Mouse (Mus musculus) lung, embryonic 16.5 days (tissue): ENCODE results near the gene Il12rb1. TPM values are rescaled to one million over a fixed set of nuclear protein-coding genes. Genes with fewer than 3 reads are reported as not detected.
A peak's percentile ranks its signal among the peaks of the same experiment; 100 is the strongest.

Experiments used
- ATAC-seq: fragments of 200-750 bp; cut with Nextera tagmentation; 2 replicates; pipeline ENCODE4 v1.8.0; 2017; ENCODE audit warnings: low read depth, mild to moderate bottlenecking, moderate library complexity
- H3K27ac ChIP-seq: fragments of 300-500 bp; sonication (generic); 2 replicates; pipeline ENCODE4 v1.5.1; 2014; ENCODE audit warnings: mild to moderate bottlenecking, control low read depth, low read length
- H3K27me3 ChIP-seq: fragments of 300-500 bp; sonication (generic); 2 replicates; pipeline ENCODE4 v1.6.1; 2014; ENCODE audit warnings: low read depth, low read length, mixed read lengths; ENCODE audit not compliant: control insufficient read depth, insufficient read depth
- H3K36me3 ChIP-seq: fragments of 300-500 bp; sonication (generic); 2 replicates; pipeline ENCODE4 v1.6.1; 2014; ENCODE audit warnings: low read length; ENCODE audit not compliant: control insufficient read depth, insufficient read depth
- H3K4me1 ChIP-seq: fragments of 300-500 bp; sonication (generic); replicated peaks from 2 replicates; pipeline ENCODE4 v1.6.1; 2014; ENCODE audit warnings: low read length, mixed read lengths; ENCODE audit not compliant: control insufficient read depth, insufficient read depth
- H3K4me2 ChIP-seq: fragments of 300-500 bp; sonication (generic); 2 replicates; pipeline ENCODE4 v1.6.1; 2014; ENCODE audit warnings: low read depth, low read length, control low read depth
- H3K4me3 ChIP-seq: fragments of 300-500 bp; sonication (generic); 2 replicates; pipeline ENCODE4 v1.5.1; 2014; ENCODE audit warnings: mild to moderate bottlenecking, low read length, control low read depth
- H3K9ac ChIP-seq: fragments of 300-500 bp; sonication (generic); 2 replicates; pipeline ENCODE4 v1.6.1; 2014; ENCODE audit warnings: low read length, control low read depth
- H3K9me3 ChIP-seq: fragments of 300-500 bp; sonication (generic); 2 replicates; pipeline ENCODE4 v1.6.1; 2016; ENCODE audit warnings: low read length; ENCODE audit not compliant: control insufficient read depth
- WGBS: fragments of 180-500 bp; shearing (Covaris S2); extraction: QIAGEN DNeasy Blood & Tissue Kit; methylation state at CpG from one replicate; pipeline ENCODE4 v1.1.7; 2014; 5-methylcytosine and 5-hydroxymethylcytosine counted together
- polyA plus RNA-seq: library from polyadenylated mRNA; unstranded; fragments of >200 nt; fragmentation: Nextera tagmentation; extraction: Ambion mirVana; gene quantifications from 2 replicates; pipeline ENCODE4 v1.2.1, GENCODE M21; 2015

Il12rb1 gene
- polyA plus RNA-seq, 1 experiment from 2014 or later = 0.24 TPM

- Histone ChIP-seq H3K9ac (no peak overlapping the region), H3K4me1 (0 out of 2 replicates have a peak, but pooled peaks cover 5% of the 10 kb centered on the region), H3K9me3 (no peaks in the 10 kb centered on the region), H3K36me3 (no peaks in the 10 kb centered on the region), H3K27me3 (peaks cover 16% of the 10 kb centered on the region), H3K27ac (no peak overlapping the region), H3K4me3 (no peak overlapping the region), H3K4me2 (no peak overlapping the region)
- 18% methylated on average over 4 of the region's 4 CpGs for WGBS
- ATAC-seq = no peak
These were observed 49.3 kb downstream of the Il12rb1 start for GRCm38 (mm10) chr8:70857516-70857915.

GRCm38 (mm10) chr8:70862824-70863641, 54.8 kb downstream of the Il12rb1 start, which contains the start of gene Kcnn1:
Kcnn1 (minus strand) TSS chr8:70863258.
- under 1% methylated on average over 52 of the region's 55 CpGs for WGBS
- Histone ChIP-seq H3K9me3 (no peaks in the 10 kb centered on the region), H3K9ac (peak within 1 kb of the TSS; percentile 46), H3K27me3 (peaks cover 29% of the 10 kb centered on the region), H3K4me3 (peak within 1 kb of the TSS; percentile 39), H3K4me2 (peak within 1 kb of the TSS; percentile 64), H3K27ac (no peak within 1 kb of the TSS), H3K36me3 (no peaks in the 10 kb centered on the region; the same call in 1 of the 2 replicates), H3K4me1 (peaks cover 22% of the 10 kb centered on the region)
- ATAC-seq = no peak

GRCm38 (mm10) chr8:70863956-70864711, 55.9 kb downstream of the Il12rb1 start:
- H3K27me3 ChIP-seq = peaks cover 29% of the 10 kb centered on the region
- 1% methylated on average over 46 of the region's 46 CpGs for WGBS
- ATAC-seq = no peak
- peak overlapping the region; percentile 20 for H3K9ac ChIP-seq
- no peak overlapping the region for H3K27ac ChIP-seq
- peak overlapping the region; percentile 64 for H3K4me2 ChIP-seq
- peak overlapping the region; percentile 69 for H3K4me3 ChIP-seq
- H3K36me3 ChIP-seq = no peaks in the 10 kb centered on the region; the same call in 1 of the 2 replicates
- H3K9me3 ChIP-seq = no peaks in the 10 kb centered on the region
- H3K4me1 ChIP-seq = peaks cover 26% of the 10 kb centered on the region

GRCm38 (mm10) chr8:70864712-70865221, 56.5 kb downstream of the Il12rb1 start:
- peak; percentile 21 for ATAC-seq
- Histone ChIP-seq H3K27me3 (peaks cover 29% of the 10 kb centered on the region), H3K9me3 (no peaks in the 10 kb centered on the region), H3K4me3 (peak overlapping the region; percentile 69), H3K4me1 (peaks cover 29% of the 10 kb centered on the region), H3K4me2 (peak overlapping the region; percentile 64), H3K36me3 (no peaks in the 10 kb centered on the region; the same call in 1 of the 2 replicates), H3K9ac (peak overlapping the region; percentile 78), H3K27ac (0 out of 2 replicates have a peak overlapping the region, but pooled peaks have one; percentile 85)
- WGBS = 3% methylated on average over 24 of the region's 24 CpGs

- Histone ChIP-seq H3K27me3 (peaks cover 29% of the 10 kb centered on the region), H3K36me3 (no peaks in the 10 kb centered on the region; the same call in 1 of the 2 replicates), H3K9ac (peak overlapping the region; percentile 78), H3K4me1 (peaks cover 29% of the 10 kb centered on the region), H3K9me3 (no peaks in the 10 kb centered on the region), H3K4me3 (peak overlapping the region; percentile 69), H3K4me2 (peak overlapping the region; percentile 64), H3K27ac (peak overlapping the region; percentile 85)
- under 1% methylated on average over 46 of the region's 46 CpGs for WGBS
- peak; percentile 92 for ATAC-seq
These were observed 57.2 kb downstream of the Il12rb1 start for GRCm38 (mm10) chr8:70865350-70866000.

GRCm38 (mm10) chr8:70866001-70866520, 57.8 kb downstream of the Il12rb1 start:
- H3K4me3 ChIP-seq = peak overlapping the region; percentile 69
- H3K27ac ChIP-seq = peak overlapping the region; percentile 8; the same call in 1 of the 2 replicates
- H3K4me2 ChIP-seq = peak overlapping the region; percentile 64
- peaks cover 29% of the 10 kb centered on the region for H3K4me1 ChIP-seq
- H3K9me3 ChIP-seq = no peaks in the 10 kb centered on the region
- H3K27me3 ChIP-seq = peaks cover 29% of the 10 kb centered on the region
- ATAC-seq = peak; percentile 6
- no peaks in the 10 kb centered on the region; the same call in 1 of the 2 replicates for H3K36me3 ChIP-seq
- 7% methylated on average over 12 of the region's 12 CpGs for WGBS
- H3K9ac ChIP-seq = peak overlapping the region; percentile 48

- no peak overlapping the region for H3K4me3 ChIP-seq
- H3K4me2 ChIP-seq = no peak overlapping the region
- H3K9me3 ChIP-seq = no peaks in the 10 kb centered on the region
- no peaks in the 10 kb centered on the region; the same call in 1 of the 2 replicates for H3K36me3 ChIP-seq
- H3K27me3 ChIP-seq = peaks cover 25% of the 10 kb centered on the region
- peaks cover 29% of the 10 kb centered on the region for H3K4me1 ChIP-seq
- no peak for ATAC-seq
- H3K9ac ChIP-seq = no peak overlapping the region; the same call in 1 of the 2 replicates
- H3K27ac ChIP-seq = no peak overlapping the region
- 77% methylated on average over 7 of the region's 7 CpGs for WGBS
These were observed 58.3 kb downstream of the Il12rb1 start for GRCm38 (mm10) chr8:70866566-70866965.

GRCm38 (mm10) chr8:70868559-70869198, 60.4 kb downstream of the Il12rb1 start:
- peaks cover 20% of the 10 kb centered on the region for H3K4me1 ChIP-seq
- H3K27ac ChIP-seq = no peak overlapping the region
- H3K4me3 ChIP-seq = 0 out of 2 replicates have a peak overlapping the region, but pooled peaks have one; percentile 5
- 21% methylated on average over 40 of the region's 40 CpGs for WGBS
- H3K9me3 ChIP-seq = no peaks in the 10 kb centered on the region
- peak overlapping the region; percentile 21 for H3K4me2 ChIP-seq
- peaks cover 4% of the 10 kb centered on the region for H3K27me3 ChIP-seq
- no peak overlapping the region for H3K9ac ChIP-seq
- ATAC-seq = no peak
- no peaks in the 10 kb centered on the region; the same call in 1 of the 2 replicates for H3K36me3 ChIP-seq
